Comparison of ENCODE assay signal across 25 mouse cellular contexts in genomic region chr16:3891621-3892295, GRCm38 (mm10). TPM values are rescaled to one million over a fixed set of nuclear protein-coding genes. Genes with fewer than 3 reads are reported as not detected.
DNase-seq lines count a peak whose midpoint lies in the region; ATAC-seq and TF ChIP-seq lines count a peak whose summit lies in the region.
"Had no signal": no experiment of that assay in that cellular context is flagged by ENCODE, and none has a peak within 500 bp of the region (broad histone marks: within the 10 kb centered on the region; RNA-seq: fewer than 3 reads in every experiment).

No protein-coding gene starts in this region.

- no peaks in the 10 kb centered on the region for H3K27me3 ChIP-seq in MEL (ENCODE audit: control insufficient read depth in 1 of 2, insufficient read depth in 2 of 2, low read length in 2 of 2)
- no peaks in the 10 kb centered on the region for H3K27me3 ChIP-seq in liver, postnatal 0 days (ENCODE audit: insufficient read depth, low read length)
- H3K27me3 ChIP-seq: forebrain, embryonic 13.5 days; heart, embryonic 13.5 days; hindbrain, embryonic 12.5 days; intestine, embryonic 15.5 days had no signal

- ATAC-seq in liver, postnatal 0 days, result no peak
- ATAC-seq: CD4-positive, CD25-positive, alpha-beta regulatory T cell, adult 4 months; forebrain, embryonic 13.5 days; forebrain, embryonic 16.5 days; hindbrain, embryonic 16.5 days; intestine, embryonic 15.5 days had no signal

- no peak overlapping the region for H3K4me2 ChIP-seq in liver, postnatal 0 days (ENCODE audit: low read depth, low read length)
- H3K4me2 ChIP-seq: forebrain, embryonic 13.5 days; heart, embryonic 13.5 days; hindbrain, embryonic 12.5 days; intestine, embryonic 15.5 days had no signal

- no peak overlapping the region for H3K9ac ChIP-seq in MEL (ENCODE audit: control insufficient read depth, low read depth, low read length, poor library complexity, severe bottlenecking)
- H3K9ac ChIP-seq in liver, postnatal 0 days (replicated peaks), result no peak overlapping the region
- H3K9ac ChIP-seq: forebrain, embryonic 13.5 days; heart, embryonic 13.5 days; hindbrain, embryonic 12.5 days; intestine, embryonic 15.5 days had no signal

- no peak for TF ChIP-seq EP300 in MEL (IDR thresholded peaks at IDR 0.05; ENCODE audit: low read depth in 1 of 2, low read length in 2 of 2)
- TF ChIP-seq EP300 in liver, postnatal 0 days (IDR thresholded peaks at IDR 0.05; ENCODE audit: low read depth), result no peak

- H3K79me2 ChIP-seq in MEL (ENCODE audit: control insufficient read depth, insufficient read depth, low read length, poor library complexity), result peaks cover 16% of the 10 kb centered on the region

- peaks cover 2 to 13% of the 10 kb centered on the region in 2 experiments for H3K36me3 ChIP-seq in MEL (ENCODE audit: control insufficient read depth in 1 of 2, insufficient read depth in 2 of 2, low read length in 2 of 2)
- peaks cover 15% of the 10 kb centered on the region for H3K36me3 ChIP-seq in liver, postnatal 0 days (replicated peaks; ENCODE audit: insufficient read depth, low read length)

- H3K4me1 ChIP-seq in MEL (ENCODE audit: control insufficient read depth in 1 of 2, insufficient read depth in 2 of 2, low read length in 2 of 2), result peaks cover 0 to 14% of the 10 kb centered on the region in 2 experiments; a peak in 3 of 4 replicates
- peaks cover 19% of the 10 kb centered on the region for H3K4me1 ChIP-seq in liver, postnatal 0 days (ENCODE audit: insufficient read depth)
- H3K4me1 ChIP-seq: forebrain, embryonic 10.5 days; forebrain, embryonic 13.5 days; hindbrain, embryonic 12.5 days had no signal

- H3K27ac ChIP-seq in MEL (ENCODE audit: control insufficient read depth, low read depth, low read length), result no peak overlapping the region
- no peak overlapping the region for H3K27ac ChIP-seq in liver, postnatal 0 days (ENCODE audit: low read depth)
- H3K27ac ChIP-seq: forebrain, embryonic 10.5 days; forebrain, embryonic 13.5 days; heart, adult 2 months; heart, embryonic 10.5 days; heart, embryonic 13.5 days; hindbrain, embryonic 12.5 days had no signal

- TF ChIP-seq POLR2A in MEL (IDR thresholded peaks at IDR 0.05; ENCODE audit: control insufficient read depth in 1 of 2, insufficient read depth in 1 of 2, low read depth in 1 of 2, low read length in 2 of 2, poor library complexity in 1 of 2), result no peak

- 89% methylated on average over 14 of the region's 14 CpGs for WGBS in liver, postnatal 0 days (ENCODE audit: insufficient replicate concordance)

- DNase-seq in layer of hippocampus, adult 9-11 months, result peak; percentile 47
- no peak for DNase-seq in layer of hippocampus, postnatal 14 days (ENCODE audit: low spot score in 2 of 2)
- DNase-seq in right cerebral cortex, postnatal 25 days, result peak; percentile 28
- no peak for DNase-seq in right cerebral cortex, postnatal 14 days
- DNase-seq in MEL (ENCODE audit: low read depth, low spot score), result no peak
- no peak for DNase-seq in liver, postnatal 0 days
- DNase-seq: adrenal gland, adult 8-10 months; adrenal gland, postnatal 25 days; cerebellum, adult 18-20 months; cerebellum, adult 9-10 months; cerebellum, postnatal 14 days; gastrocnemius, postnatal 25 days; heart, adult 2 months; heart, postnatal 14 days had no signal

- TF ChIP-seq RAD21 in MEL (IDR thresholded peaks at IDR 0.05; ENCODE audit: low read depth, low read length), result no peak

- no peak overlapping the region for H3K4me3 ChIP-seq in MEL (ENCODE audit: control insufficient read depth in 1 of 2, insufficient read depth in 1 of 2, low read depth in 2 of 2, low read length in 2 of 2)
- no peak overlapping the region for H3K4me3 ChIP-seq in liver, postnatal 0 days (ENCODE audit: low read depth, low read length)
- H3K4me3 ChIP-seq: forebrain, embryonic 10.5 days; forebrain, embryonic 13.5 days; heart, adult 2 months; heart, embryonic 10.5 days; heart, embryonic 13.5 days; hindbrain, embryonic 12.5 days; intestine, embryonic 15.5 days had no signal

- TF ChIP-seq CTCF in MEL (IDR thresholded peaks at IDR 0.05 in 2 of 3, conservative IDR thresholded peaks at IDR 0.05 in 1 of 3; ENCODE audit: control insufficient read depth in 1 of 3, insufficient read depth in 1 of 3, low read depth in 2 of 3, low read length in 3 of 3, poor library complexity in 1 of 3, severe bottlenecking in 1 of 3), result no peak
- no peak for TF ChIP-seq CTCF in liver, postnatal 0 days (IDR thresholded peaks at IDR 0.05; ENCODE audit: low read depth)

- H3K9me3 ChIP-seq in MEL (replicated peaks; ENCODE audit: insufficient read depth, low read length), result no peaks in the 10 kb centered on the region
- H3K9me3 ChIP-seq in liver, postnatal 0 days (ENCODE audit: low read length), result no peaks in the 10 kb centered on the region
- H3K9me3 ChIP-seq: forebrain, embryonic 10.5 days; forebrain, embryonic 13.5 days; G1E; heart, embryonic 10.5 days; heart, embryonic 13.5 days; hindbrain, embryonic 12.5 days; intestine, embryonic 15.5 days had no signal

TF ChIP-seq in MEL, 35 proteins besides CTCF, POLR2A, EP300 and RAD21:
- TF ChIP-seq MAFK (IDR thresholded peaks at IDR 0.05; ENCODE audit: borderline replicate concordance, low read depth, low read length) (peak; percentile 93), TBP (IDR thresholded peaks at IDR 0.05; ENCODE audit: low read depth, low read length) (no peak)

RNA-seq across cellular contexts. Expression of gene Gm20695, which starts 7.3 kb away (rescaled TPM):
- 1 to 10 TPM in 1 of 2 experiments, under 1 TPM in 1; 0.48 to 1.7 TPM for total RNA-seq in layer of hippocampus, postnatal 14 days (2021)
- 0.52 and 0.62 TPM in 2 replicates for total RNA-seq in MEL (2012; rRNA removed)
- not detected for polyA plus RNA-seq in MEL (2012; ENCODE audit: insufficient read depth in 1 of 2, insufficient read length in 2 of 2, low read depth in 1 of 2, low replicate concordance in 2 of 2, missing spikeins in 1 of 2)
- polyA plus RNA-seq in liver, postnatal 0 days (2015; fragmentation: Nextera tagmentation; extraction: Ambion mirVana), result 3.4 and 3.9 TPM in 2 replicates
- total RNA-seq: gastrocnemius, postnatal 25 days; heart, postnatal 14 days; hematopoietic stem cell, adult 5-6 weeks had no signal
- polyA plus RNA-seq: G1E; heart, adult 2 months had no signal

RNA-seq across cellular contexts. Expression of gene Zfp597, which starts 7.4 kb away (rescaled TPM):
- total RNA-seq in layer of hippocampus, postnatal 14 days (2021), result 10 to 100 TPM; 20.0 to 24.1 TPM
- total RNA-seq in MEL (2012; rRNA removed), result 8.4 and 10.1 TPM in 2 replicates
- polyA plus RNA-seq in MEL (2012; ENCODE audit: insufficient read depth in 1 of 2, insufficient read length in 2 of 2, low read depth in 1 of 2, low replicate concordance in 2 of 2, missing spikeins in 1 of 2), result 1 to 10 TPM in 1 of 2 experiments, not detected in 1; 6.9 TPM
- 1.8 and 2.7 TPM in 2 replicates for polyA plus RNA-seq in liver, postnatal 0 days (2015; fragmentation: Nextera tagmentation; extraction: Ambion mirVana)

RNA-seq across cellular contexts. Expression of gene 1700037C18Rik, which starts 16.7 kb away (rescaled TPM):
- 1 to 10 TPM; 4.5 to 5.3 TPM for total RNA-seq in layer of hippocampus, postnatal 14 days (2021)
- 3.5 and 4.2 TPM in 2 replicates for total RNA-seq in MEL (2012; rRNA removed)
- 1 to 10 TPM in 1 of 2 experiments, not detected in 1; 7.2 TPM for polyA plus RNA-seq in MEL (2012; ENCODE audit: insufficient read depth in 1 of 2, insufficient read length in 2 of 2, low read depth in 1 of 2, low replicate concordance in 2 of 2, missing spikeins in 1 of 2)
- polyA plus RNA-seq in liver, postnatal 0 days (2015; fragmentation: Nextera tagmentation; extraction: Ambion mirVana), result 1.9 and 2.4 TPM in 2 replicates

RNA-seq across cellular contexts. Expression of gene Cluap1, which starts 16.8 kb away (rescaled TPM):
- 10 to 100 TPM; 28.7 to 30.5 TPM for total RNA-seq in layer of hippocampus, postnatal 14 days (2021)
- 26.3 and 28.9 TPM in 2 replicates for total RNA-seq in MEL (2012; rRNA removed)
- polyA plus RNA-seq in MEL (2012; ENCODE audit: insufficient read depth in 1 of 2, insufficient read length in 2 of 2, low read depth in 1 of 2, low replicate concordance in 2 of 2, missing spikeins in 1 of 2), result 10 to 100 TPM in 1 of 2 experiments, not detected in 1; 30.7 TPM
- 6.6 and 6.9 TPM in 2 replicates for polyA plus RNA-seq in liver, postnatal 0 days (2015; fragmentation: Nextera tagmentation; extraction: Ambion mirVana)

RNA-seq across cellular contexts. Expression of gene Naa60, which starts 19.6 kb away (rescaled TPM):
- 100 to 1,000 TPM in 1 of 2 experiments, 10 to 100 TPM in 1; 98.4 to 115 TPM for total RNA-seq in layer of hippocampus, postnatal 14 days (2021)
- 26.9 and 28.0 TPM in 2 replicates for total RNA-seq in MEL (2012; rRNA removed)
- polyA plus RNA-seq in MEL (2012; ENCODE audit: insufficient read depth in 1 of 2, insufficient read length in 2 of 2, low read depth in 1 of 2, low replicate concordance in 2 of 2, missing spikeins in 1 of 2), result 10 to 100 TPM in 1 of 2 experiments, not detected in 1; 67.5 TPM
- polyA plus RNA-seq in liver, postnatal 0 days (2015; fragmentation: Nextera tagmentation; extraction: Ambion mirVana), result 33.2 and 33.9 TPM in 2 replicates

Comparison
In these comparisons a context has a peak if more than half of its experiments do, and no peak if none do; other contexts are left out.
1. DNase-seq: peak in layer of hippocampus, adult 9-11 months (single experiment) and right cerebral cortex, postnatal 25 days (single experiment); none in layer of hippocampus, postnatal 14 days (0 of 2), right cerebral cortex, postnatal 14 days (single experiment), MEL (single experiment) and liver, postnatal 0 days (single experiment).